Mouse (Mus musculus) G1E-ER4 (cell line): ENCODE data around the gene Hap1. TPM values are rescaled to one million over a fixed set of nuclear protein-coding genes. Genes with fewer than 3 reads are reported as not detected.

Experiments used
- GATA1 ChIP-seq: IDR thresholded peaks from one replicate; pipeline ENCODE4 v1.8.0; 2012; ENCODE audit warnings: low read length, inconsistent platforms
- polyA plus RNA-seq: library from polyadenylated mRNA; stranded (reverse); fragments of >175 nt; gene quantifications from 2 replicates; pipeline ENCODE4 v1.2.3, GENCODE M21; 2012

Gene Hap1
- not detected in 2 replicates for polyA plus RNA-seq

- TF ChIP-seq GATA1 = no peak
These were observed at the start of gene Hap1 for GRCm38 (mm10) chr11:100355972-100356818. Gene Hap1 (minus strand): TSS chr11:100356128.

- TF ChIP-seq GATA1 = no peak
These were observed 48.6 kb upstream of the Hap1 start for GRCm38 (mm10) chr11:100404456-100405074.

- no peak for TF ChIP-seq GATA1
These were observed 47.7 kb upstream of the Hap1 start for GRCm38 (mm10) chr11:100403445-100404134.

- no peak for TF ChIP-seq GATA1
These were observed 46.8 kb upstream of the Hap1 start for GRCm38 (mm10) chr11:100402682-100403081.

GRCm38 (mm10) chr11:100402240-100402639 is 46.3 kb upstream of the Hap1 start:
- TF ChIP-seq GATA1 = no peak

- no peak for TF ChIP-seq GATA1
These were observed 44.9 kb upstream of the Hap1 start for GRCm38 (mm10) chr11:100400842-100401241.

- TF ChIP-seq GATA1 = no peak
These were observed 44.0 kb upstream of the Hap1 start for GRCm38 (mm10) chr11:100399727-100400538.

- no peak for TF ChIP-seq GATA1
These were observed 43.4 kb upstream of the Hap1 start for GRCm38 (mm10) chr11:100399320-100399719.

GRCm38 (mm10) chr11:100398517-100398916 is 42.6 kb upstream of the Hap1 start:
- no peak for TF ChIP-seq GATA1

- TF ChIP-seq GATA1 = no peak
These were observed 41.9 kb upstream of the Hap1 start, which contains the start of gene Jup for GRCm38 (mm10) chr11:100397600-100398389. Gene Jup (minus strand): TSS chr11:100397763.

- TF ChIP-seq GATA1 = no peak
These were observed 41.1 kb upstream of the Hap1 start for GRCm38 (mm10) chr11:100396886-100397599.

GRCm38 (mm10) chr11:100395861-100396631 is 40.1 kb upstream of the Hap1 start:
- TF ChIP-seq GATA1 = no peak

GRCm38 (mm10) chr11:100395200-100395599 is 39.3 kb upstream of the Hap1 start:
- TF ChIP-seq GATA1 = no peak
